Mouse (Mus musculus) liver, embryonic 11.5 days (tissue): Measurements from ENCODE around the gene BC048671. TPM values are rescaled to one million over a fixed set of nuclear protein-coding genes. Genes with fewer than 3 reads are reported as not detected.

Source experiments
- ATAC-seq: fragments of 200-750 bp; cut with Nextera tagmentation; replicated peaks from 2 replicates; pipeline ENCODE4 v1.8.0; 2017; ENCODE audit warnings: moderate number of reproducible peaks, mild to moderate bottlenecking, moderate TSS enrichment, moderate library complexity; ENCODE audit not compliant: low FRiP score
- DNase-seq: peaks from one replicate; pipeline ENCODE4 v3.0.0-alpha.2; 2017; ENCODE audit warnings: low spot score
- H3K27ac ChIP-seq: fragments of 300-500 bp; sonication (generic); 2 replicates; pipeline ENCODE4 v1.5.1; 2014; ENCODE audit warnings: mild to moderate bottlenecking, low read depth, low read length, control low read depth
- H3K27me3 ChIP-seq: fragments of 300-500 bp; sonication (generic); replicated peaks from 2 replicates; pipeline ENCODE4 v1.6.1; 2014; ENCODE audit warnings: low read length, mixed read lengths; ENCODE audit not compliant: control insufficient read depth, insufficient read depth
- H3K36me3 ChIP-seq: fragments of 300-500 bp; sonication (generic); 2 replicates; pipeline ENCODE4 v1.6.1; 2014; ENCODE audit warnings: mild to moderate bottlenecking, low read length, moderate library complexity, mixed read lengths; ENCODE audit not compliant: control insufficient read depth, insufficient read depth
- H3K4me1 ChIP-seq: fragments of 300-500 bp; sonication (generic); replicated peaks from 2 replicates; pipeline ENCODE4 v1.6.1; 2014; ENCODE audit warnings: low read length, mixed read lengths; ENCODE audit not compliant: control insufficient read depth, insufficient read depth
- H3K4me2 ChIP-seq: fragments of 300-500 bp; sonication (generic); 2 replicates; pipeline ENCODE4 v1.6.1; 2014; ENCODE audit warnings: mild to moderate bottlenecking, control low read depth, moderate library complexity
- H3K4me3 ChIP-seq: fragments of 300-500 bp; sonication (generic); 2 replicates; pipeline ENCODE4 v1.5.1; 2014; ENCODE audit warnings: low read depth, low read length, control low read depth
- H3K9ac ChIP-seq: fragments of 300-500 bp; sonication (generic); 2 replicates; pipeline ENCODE4 v1.6.1; 2014; ENCODE audit warnings: low read depth, low read length, control low read depth
- H3K9me3 ChIP-seq: fragments of 300-500 bp; sonication (generic); 2 replicates; pipeline ENCODE4 v1.6.1; 2016; ENCODE audit warnings: low read length, inconsistent platforms, mixed read lengths; ENCODE audit not compliant: control insufficient read depth
- WGBS: fragments of 180-500 bp; shearing (Covaris S2); extraction: QIAGEN DNeasy Blood & Tissue Kit; methylation state at CpG from one replicate; pipeline ENCODE4 v1.1.7; 2014; 5-methylcytosine and 5-hydroxymethylcytosine counted together
- polyA plus RNA-seq: library from polyadenylated mRNA; unstranded; fragments of >200 nt; fragmentation: Nextera tagmentation; extraction: Ambion mirVana; gene quantifications from 2 replicates; pipeline ENCODE4 v1.2.1, GENCODE M21; 2014

BC048671 gene
- polyA plus RNA-seq: not detected in 2 replicates

- Histone ChIP-seq H3K27ac (no peak within 1 kb of the TSS), H3K4me2 (no peak within 1 kb of the TSS), H3K4me3 (no peak within 1 kb of the TSS), H3K9ac (no peak within 1 kb of the TSS), H3K4me1 (no peaks in the 10 kb centered on the region), H3K27me3 (no peaks in the 10 kb centered on the region), H3K36me3 (no peaks in the 10 kb centered on the region), H3K9me3 (no peaks in the 10 kb centered on the region)
- WGBS: 77% methylated on average over 1 of the region's 1 CpGs
- ATAC-seq (no peak), DNase-seq (no peak)
Observed at GRCm38 (mm10) chr6:90300919-90301318, at the start of gene BC048671. TSS of gene BC048671 (plus strand) at chr6:90301219.

- 58% methylated on average over 12 of the region's 12 CpGs for WGBS
- H3K9me3 ChIP-seq: no peaks in the 10 kb centered on the region
Observed at GRCm38 (mm10) chr6:90288265-90288664, 12.8 kb upstream of the BC048671 start.

GRCm38 (mm10) chr6:90306315-90306975 lies 5.4 kb downstream of the BC048671 start:
- no peak overlapping the region for H3K4me2 ChIP-seq
- ATAC-seq: no peak
- H3K4me3 ChIP-seq: no peak overlapping the region
- no peaks in the 10 kb centered on the region for H3K4me1 ChIP-seq
- no peak overlapping the region for H3K9ac ChIP-seq
- peak; percentile 23 for DNase-seq
- H3K9me3 ChIP-seq: peaks cover 6% of the 10 kb centered on the region; the same call in 1 of the 2 replicates
- H3K27me3 ChIP-seq: no peaks in the 10 kb centered on the region
- 74% methylated on average over 6 of the region's 6 CpGs for WGBS
- peaks cover 3% of the 10 kb centered on the region; the same call in 1 of the 2 replicates for H3K36me3 ChIP-seq
- no peak overlapping the region for H3K27ac ChIP-seq

More at GRCm38 (mm10) chr6:90288265-90288664, 12.8 kb upstream of the BC048671 start:
- Histone ChIP-seq H3K9ac (no peak overlapping the region), H3K27ac (no peak overlapping the region), H3K4me3 (no peak overlapping the region), H3K27me3 (no peaks in the 10 kb centered on the region), H3K4me1 (no peaks in the 10 kb centered on the region), H3K36me3 (no peaks in the 10 kb centered on the region), H3K4me2 (no peak overlapping the region)
- no peak for ATAC-seq
- DNase-seq: no peak

- Histone ChIP-seq H3K27ac (no peak overlapping the region), H3K9me3 (peaks cover 6% of the 10 kb centered on the region; the same call in 1 of the 2 replicates), H3K27me3 (no peaks in the 10 kb centered on the region), H3K4me3 (no peak overlapping the region), H3K4me1 (no peaks in the 10 kb centered on the region), H3K9ac (no peak overlapping the region), H3K4me2 (no peak overlapping the region), H3K36me3 (peaks cover 3% of the 10 kb centered on the region; the same call in 1 of the 2 replicates)
- no peak for DNase-seq
- no peak; the same call in 1 of the 2 replicates for ATAC-seq
- whole genome bisulfite sequencing: 76% methylated on average over 87 of the region's 87 CpGs
Observed at GRCm38 (mm10) chr6:90308839-90309778, 8.1 kb downstream of the BC048671 start.

GRCm38 (mm10) chr6:90315961-90316360 lies 14.9 kb downstream of the BC048671 start:
- WGBS: 76% methylated on average over 5 of the region's 5 CpGs
- no peaks in the 10 kb centered on the region for H3K27me3 ChIP-seq
- no peak for DNase-seq
- no peaks in the 10 kb centered on the region for H3K4me1 ChIP-seq
- H3K4me3 ChIP-seq: no peak overlapping the region
- no peak overlapping the region for H3K9ac ChIP-seq
- no peaks in the 10 kb centered on the region for H3K9me3 ChIP-seq
- no peaks in the 10 kb centered on the region for H3K36me3 ChIP-seq
- H3K27ac ChIP-seq: no peak overlapping the region
- ATAC-seq: no peak
- H3K4me2 ChIP-seq: no peak overlapping the region

GRCm38 (mm10) chr6:90317510-90318258 lies 16.7 kb downstream of the BC048671 start:
- H3K4me2 ChIP-seq: no peak overlapping the region
- no peaks in the 10 kb centered on the region for H3K36me3 ChIP-seq
- no peak overlapping the region for H3K9ac ChIP-seq
- ATAC-seq (no peak), DNase-seq (no peak)
- H3K27me3 ChIP-seq: no peaks in the 10 kb centered on the region
- no peak overlapping the region for H3K4me3 ChIP-seq
- no peaks in the 10 kb centered on the region for H3K9me3 ChIP-seq
- no peak overlapping the region for H3K27ac ChIP-seq
- WGBS: 84% methylated on average over 2 of the region's 2 CpGs
- H3K4me1 ChIP-seq: no peaks in the 10 kb centered on the region

- Histone ChIP-seq H3K27me3 (no peaks in the 10 kb centered on the region), H3K9me3 (no peaks in the 10 kb centered on the region), H3K9ac (no peak overlapping the region), H3K4me1 (no peaks in the 10 kb centered on the region), H3K36me3 (no peaks in the 10 kb centered on the region), H3K4me3 (no peak overlapping the region), H3K4me2 (no peak overlapping the region), H3K27ac (no peak overlapping the region)
- ATAC-seq: no peak
- DNase-seq: no peak
- WGBS: 86% methylated on average over 2 of the region's 2 CpGs
Observed at GRCm38 (mm10) chr6:90319019-90319418, 18.0 kb downstream of the BC048671 start.

- H3K27ac ChIP-seq: no peak overlapping the region
- no peak overlapping the region for H3K9ac ChIP-seq
- no peaks in the 10 kb centered on the region for H3K27me3 ChIP-seq
- DNase-seq (no peak), ATAC-seq (no peak)
- no peaks in the 10 kb centered on the region for H3K36me3 ChIP-seq
- no peak overlapping the region for H3K4me3 ChIP-seq
- 75% methylated on average over 7 of the region's 7 CpGs for WGBS
- H3K4me1 ChIP-seq: no peaks in the 10 kb centered on the region
- H3K4me2 ChIP-seq: no peak overlapping the region
- no peaks in the 10 kb centered on the region for H3K9me3 ChIP-seq
Observed at GRCm38 (mm10) chr6:90319475-90320191, 18.6 kb downstream of the BC048671 start.
